Comparison of ENCODE assay signal across 9 mouse cellular contexts in genomic region chr4:132039975-132040645, GRCm38 (mm10). TPM values are rescaled to one million over a fixed set of nuclear protein-coding genes. Genes with fewer than 3 reads are reported as not detected.
DNase-seq lines count a peak whose midpoint lies in the region; ATAC-seq and TF ChIP-seq lines count a peak whose summit lies in the region.
"Had no signal": no experiment of that assay in that cellular context is flagged by ENCODE, and none has a peak within 500 bp of the region (broad histone marks: within the 10 kb centered on the region; RNA-seq: fewer than 3 reads in every experiment).

No protein-coding gene starts in this region.

- no peak for TF ChIP-seq POLR2A in bone marrow, adult 2 months (IDR thresholded peaks at IDR 0.05; ENCODE audit: borderline replicate concordance, control insufficient read depth, low read depth, low read length)

- no peak for DNase-seq in hindbrain, postnatal 0 days (ENCODE audit: low spot score)
- no peak for DNase-seq in hindbrain, embryonic 11.5 days (ENCODE audit: low spot score)
- DNase-seq in splenic B cell, adult 2 months (ENCODE audit: low read depth, low spot score): peak; percentile 90
- DNase-seq in left cerebral cortex, adult 8-10 months (ENCODE audit: low spot score in 2 of 2): no peak
- no peak for DNase-seq in frontal cortex, adult 2 months (ENCODE audit: extremely low spot score in 1 of 2, low spot score in 1 of 2)
- DNase-seq in layer of hippocampus, postnatal 14 days (ENCODE audit: low spot score in 2 of 2): no peak

- H3K36me3 ChIP-seq in hindbrain, postnatal 0 days (ENCODE audit: insufficient read depth, low read length): no peaks in the 10 kb centered on the region
- H3K36me3 ChIP-seq in hindbrain, embryonic 11.5 days (ENCODE audit: control insufficient read depth, insufficient read depth, low read length): no peaks in the 10 kb centered on the region
- peaks cover 50% of the 10 kb centered on the region for H3K36me3 ChIP-seq in liver, embryonic 12.5 days
- H3K36me3 ChIP-seq in splenic B cell, adult 2 months (ENCODE audit: control insufficient read depth, insufficient read depth, low read length, poor library complexity, severe bottlenecking): no peaks in the 10 kb centered on the region

- H3K4me3 ChIP-seq in hindbrain, postnatal 0 days (ENCODE audit: low read length): no peak overlapping the region
- H3K4me3 ChIP-seq in hindbrain, embryonic 11.5 days (ENCODE audit: low read depth, low read length): no peak overlapping the region
- no peak overlapping the region for H3K4me3 ChIP-seq in bone marrow, adult 2 months (replicated peaks; ENCODE audit: control insufficient read depth, low read depth, low read length)
- peak overlapping the region; percentile 22 for H3K4me3 ChIP-seq in liver, embryonic 12.5 days

- no peak overlapping the region for H3K9ac ChIP-seq in hindbrain, postnatal 0 days (replicated peaks; ENCODE audit: low read length)
- no peak overlapping the region for H3K9ac ChIP-seq in hindbrain, embryonic 11.5 days (ENCODE audit: low read depth, low read length)
- peak overlapping the region; percentile 60 for H3K9ac ChIP-seq in liver, embryonic 12.5 days

- H3K4me1 ChIP-seq in hindbrain, postnatal 0 days (ENCODE audit: insufficient read depth, low read length): no peaks in the 10 kb centered on the region; the same call in 1 of the 2 replicates
- H3K4me1 ChIP-seq in hindbrain, embryonic 11.5 days (replicated peaks; ENCODE audit: control insufficient read depth, insufficient read depth, low read length): peaks cover 6% of the 10 kb centered on the region
- peaks cover 6% of the 10 kb centered on the region; the same call in 1 of the 2 replicates for H3K4me1 ChIP-seq in bone marrow, adult 2 months (ENCODE audit: control insufficient read depth, insufficient read depth, low read length)
- peaks cover 97% of the 10 kb centered on the region for H3K4me1 ChIP-seq in liver, embryonic 12.5 days

- 89% methylated on average over 8 of the region's 8 CpGs for WGBS in hindbrain, postnatal 0 days
- 89% methylated on average over 8 of the region's 8 CpGs for whole genome bisulfite sequencing in hindbrain, embryonic 11.5 days
- WGBS in bone marrow, adult 2 months: 11% methylated on average over 8 of the region's 8 CpGs
- WGBS in liver, embryonic 12.5 days (ENCODE audit: insufficient replicate concordance): 19% methylated on average over 8 of the region's 8 CpGs

- no peaks in the 10 kb centered on the region for H3K27me3 ChIP-seq in hindbrain, postnatal 0 days (ENCODE audit: insufficient read depth, low read length)
- H3K27me3 ChIP-seq in hindbrain, embryonic 11.5 days (ENCODE audit: control insufficient read depth, insufficient read depth, low read length): no peaks in the 10 kb centered on the region
- H3K27me3 ChIP-seq in liver, embryonic 12.5 days (replicated peaks): no peaks in the 10 kb centered on the region
- no peaks in the 10 kb centered on the region for H3K27me3 ChIP-seq in splenic B cell, adult 2 months (ENCODE audit: control insufficient read depth, insufficient read depth, low read length, poor library complexity, severe bottlenecking)
- H3K27me3 ChIP-seq: Patski had no signal

- no peak for ATAC-seq in hindbrain, postnatal 0 days
- no peak for ATAC-seq in hindbrain, embryonic 11.5 days (ENCODE audit: low FRiP score)
- peak; percentile 81 for ATAC-seq in liver, embryonic 12.5 days
- ATAC-seq: Patski had no signal

- H3K27ac ChIP-seq in hindbrain, postnatal 0 days: peak overlapping the region; percentile 15; the same call in 1 of the 2 replicates
- H3K27ac ChIP-seq in hindbrain, embryonic 11.5 days (ENCODE audit: low read depth, low read length): no peak overlapping the region
- H3K27ac ChIP-seq in bone marrow, adult 2 months (ENCODE audit: control insufficient read depth, insufficient read depth, low read depth, low read length, poor library complexity): peak overlapping the region; percentile 76; the same call in 1 of the 2 replicates
- peak overlapping the region; percentile 88 for H3K27ac ChIP-seq in liver, embryonic 12.5 days

- no peak for TF ChIP-seq CTCF in hindbrain, postnatal 0 days (IDR thresholded peaks at IDR 0.05; ENCODE audit: low read depth)
- TF ChIP-seq CTCF in bone marrow, adult 2 months (IDR thresholded peaks at IDR 0.05; ENCODE audit: control insufficient read depth, insufficient read depth, low read length): no peak

- H3K9me3 ChIP-seq in hindbrain, postnatal 0 days (ENCODE audit: low read length): no peaks in the 10 kb centered on the region
- H3K9me3 ChIP-seq in hindbrain, embryonic 11.5 days (ENCODE audit: control insufficient read depth, low read length): no peaks in the 10 kb centered on the region
- H3K9me3 ChIP-seq in liver, embryonic 12.5 days (replicated peaks): no peaks in the 10 kb centered on the region

- H3K4me2 ChIP-seq in hindbrain, postnatal 0 days (ENCODE audit: low read depth, low read length): no peak overlapping the region
- H3K4me2 ChIP-seq in hindbrain, embryonic 11.5 days (replicated peaks; ENCODE audit: low read depth, low read length): no peak overlapping the region
- peak overlapping the region; percentile 66 for H3K4me2 ChIP-seq in liver, embryonic 12.5 days

RNA-seq across cellular contexts. Expression of gene Gm10300, which starts 34.4 kb away (rescaled TPM):
- total RNA-seq in hindbrain, postnatal 0 days (2014; rRNA removed): not detected in 2 replicates
- not detected in 2 replicates for polyA plus RNA-seq in hindbrain, postnatal 0 days (2015; fragmentation: Nextera tagmentation; extraction: Ambion mirVana)
- polyA plus RNA-seq in hindbrain, embryonic 11.5 days (2014; fragmentation: Nextera tagmentation; extraction: Ambion mirVana): 0.06 and 0.08 TPM in 2 replicates
- polyA plus RNA-seq in bone marrow, adult 2 months (2011; ENCODE audit: insufficient read depth, insufficient read length, low replicate concordance, missing spikeins): 0.65 and 0.70 TPM in 2 replicates
- 0.42 and 0.45 TPM in 2 replicates for polyA plus RNA-seq in liver, embryonic 12.5 days (2016; fragmentation: Nextera tagmentation; extraction: Ambion mirVana)
- under 1 TPM in 2 of 4 experiments, not detected in 2; 0.15 to 0.33 TPM for total RNA-seq in left cerebral cortex, adult 8-10 months (2022)
- 0.06 TPM in 1 of 2 replicates, not detected in the other for polyA plus RNA-seq in frontal cortex, adult 2 months (2012; rRNA removed)
- total RNA-seq in layer of hippocampus, postnatal 14 days (2021): not detected

RNA-seq across cellular contexts. Expression of gene Epb41, which starts 35.0 kb away (rescaled TPM):
- total RNA-seq in hindbrain, postnatal 0 days (2014; rRNA removed): 69.7 and 70.1 TPM in 2 replicates
- 33.3 and 33.7 TPM in 2 replicates for polyA plus RNA-seq in hindbrain, postnatal 0 days (2015; fragmentation: Nextera tagmentation; extraction: Ambion mirVana)
- 208 and 223 TPM in 2 replicates for polyA plus RNA-seq in hindbrain, embryonic 11.5 days (2014; fragmentation: Nextera tagmentation; extraction: Ambion mirVana)
- polyA plus RNA-seq in bone marrow, adult 2 months (2011; ENCODE audit: insufficient read depth, insufficient read length, low replicate concordance, missing spikeins): 298 and 306 TPM in 2 replicates
- 177 and 187 TPM in 2 replicates for polyA plus RNA-seq in liver, embryonic 12.5 days (2016; fragmentation: Nextera tagmentation; extraction: Ambion mirVana)
- total RNA-seq in left cerebral cortex, adult 8-10 months (2022): 10 to 100 TPM; 50.5 to 60.6 (median 55.6) TPM
- 29.1 and 29.3 TPM in 2 replicates for polyA plus RNA-seq in frontal cortex, adult 2 months (2012; rRNA removed)
- total RNA-seq in layer of hippocampus, postnatal 14 days (2021): 10 to 100 TPM; 28.3 to 31.3 TPM
